Mouse (Mus musculus) embryonic facial prominence, embryonic 10.5 days (tissue): ENCODE measurements around the gene Actn1. TPM values are rescaled to one million over a fixed set of nuclear protein-coding genes. Genes with fewer than 3 reads are reported as not detected.

Experiments
- DNase-seq: peaks from one replicate; pipeline ENCODE4 v3.0.0-alpha.2; 2017; ENCODE audit warnings: low spot score
- H3K27ac ChIP-seq: fragments of 300-500 bp; sonication (generic); replicated peaks from 2 replicates; pipeline ENCODE4 v1.5.1; 2016; ENCODE audit warnings: mild to moderate bottlenecking
- H3K27me3 ChIP-seq: fragments of 300-500 bp; sonication (generic); replicated peaks from 2 replicates; pipeline ENCODE4 v1.6.1; 2016; ENCODE audit warnings: low read depth, mild to moderate bottlenecking; ENCODE audit not compliant: poor library complexity, severe bottlenecking
- H3K36me3 ChIP-seq: fragments of 300-500 bp; sonication (generic); replicated peaks from 2 replicates; pipeline ENCODE4 v1.6.1; 2016; ENCODE audit warnings: mild to moderate bottlenecking, moderate library complexity
- H3K4me1 ChIP-seq: fragments of 300-500 bp; sonication (generic); 2 replicates; pipeline ENCODE4 v1.6.1; 2016
- H3K4me3 ChIP-seq: fragments of 300-500 bp; sonication (generic); 2 replicates; pipeline ENCODE4 v1.5.1; 2016; ENCODE audit warnings: mild to moderate bottlenecking, moderate library complexity
- H3K9me3 ChIP-seq: fragments of 300-500 bp; sonication (generic); 2 replicates; pipeline ENCODE4 v1.6.1; 2016; ENCODE audit warnings: mild to moderate bottlenecking
- WGBS: fragments of 180-500 bp; shearing (Covaris S2); methylation state at CpG from one replicate; pipeline ENCODE4 v1.1.7; 2016; 5-methylcytosine and 5-hydroxymethylcytosine counted together
- polyA plus RNA-seq: library from polyadenylated mRNA; unstranded; fragments of >200 nt; fragmentation: Nextera tagmentation; extraction: Ambion mirVana; gene quantifications from 2 replicates; pipeline ENCODE4 v1.2.1, GENCODE M21; 2016

The Actn1 gene
- polyA plus RNA-seq, 1 experiment from 2014 or later, result 39.3 TPM

- no peak for DNase-seq
- Histone ChIP-seq H3K4me1 (no peaks in the 10 kb centered on the region), H3K4me3 (no peak overlapping the region), H3K9me3 (no peaks in the 10 kb centered on the region), H3K27ac (no peak overlapping the region), H3K36me3 (no peaks in the 10 kb centered on the region), H3K27me3 (no peaks in the 10 kb centered on the region)
- 15% methylated on average over 5 of the region's 5 CpGs for WGBS
Observed at GRCm38 (mm10) chr12:80157675-80158074, 102.5 kb downstream of the Actn1 start.

DNA sequence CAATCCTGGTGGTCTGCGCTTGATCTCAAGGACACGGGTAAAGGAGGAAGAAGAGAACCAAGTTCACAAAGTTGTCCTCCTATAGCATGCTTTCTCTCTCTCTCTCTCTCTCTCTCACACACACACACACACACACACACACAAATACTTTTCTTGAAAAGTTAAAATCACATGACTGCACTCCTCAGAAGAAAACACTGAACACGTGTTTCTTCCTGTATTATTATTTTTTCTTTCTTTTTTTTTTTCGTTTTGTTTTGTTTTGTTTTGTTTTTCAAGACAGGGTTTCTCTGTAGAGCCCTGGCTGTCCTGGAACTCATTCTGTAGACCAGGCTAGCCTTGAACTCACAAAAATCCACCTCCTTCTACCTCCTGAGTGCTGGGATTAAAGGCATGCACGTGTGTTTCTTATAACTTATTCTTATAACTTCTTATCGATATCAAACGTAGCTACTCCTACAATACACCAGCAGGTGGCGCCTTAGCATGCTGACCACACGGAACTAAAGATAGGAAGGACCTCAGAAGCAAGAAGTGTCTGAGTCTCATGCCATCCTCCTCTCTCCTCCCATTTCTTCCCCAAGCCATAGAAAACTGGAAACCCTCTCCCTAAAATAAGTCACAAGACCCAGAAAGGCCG, 106.4 kb downstream of the Actn1 start:
- Histone ChIP-seq H3K27ac (no peak overlapping the region), H3K36me3 (no peaks in the 10 kb centered on the region), H3K4me3 (no peak overlapping the region), H3K4me1 (peaks cover 7% of the 10 kb centered on the region), H3K27me3 (no peaks in the 10 kb centered on the region), H3K9me3 (no peaks in the 10 kb centered on the region)
- peak; percentile 65 for DNase-seq
- WGBS, result 42% methylated on average over 10 of the region's 10 CpGs

DNA sequence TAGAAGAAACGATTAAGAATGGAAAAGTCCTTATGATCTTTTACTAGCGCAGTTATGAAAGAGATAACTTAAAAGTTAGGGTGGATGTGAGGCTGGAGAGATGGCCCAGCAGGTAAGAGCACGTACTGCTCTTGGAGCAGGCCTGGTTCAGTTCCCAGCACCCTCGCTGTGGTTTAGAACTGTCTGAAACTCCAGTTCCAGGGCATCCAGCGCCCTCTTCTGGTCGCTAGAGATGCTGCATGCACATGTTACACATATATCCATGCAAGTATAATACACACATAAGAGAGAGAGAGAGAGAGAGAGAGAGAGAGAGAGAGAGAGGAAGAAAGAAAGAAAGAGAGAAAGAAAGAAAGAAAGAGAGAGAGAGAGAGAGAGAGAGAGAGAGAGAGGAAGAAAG, 107.1 kb downstream of the Actn1 start:
- 85% methylated on average over 6 of the region's 6 CpGs for WGBS
- Histone ChIP-seq H3K27ac (no peak overlapping the region), H3K9me3 (no peaks in the 10 kb centered on the region), H3K4me1 (peaks cover 7% of the 10 kb centered on the region), H3K27me3 (no peaks in the 10 kb centered on the region), H3K4me3 (no peak overlapping the region), H3K36me3 (no peaks in the 10 kb centered on the region)
- DNase-seq, result no peak

- 90% methylated on average over 6 of the region's 6 CpGs for WGBS
- Histone ChIP-seq H3K4me1 (peaks cover 18% of the 10 kb centered on the region), H3K27me3 (no peaks in the 10 kb centered on the region), H3K9me3 (no peaks in the 10 kb centered on the region), H3K4me3 (no peak overlapping the region), H3K36me3 (no peaks in the 10 kb centered on the region), H3K27ac (no peak overlapping the region)
- DNase-seq, result no peak
Observed at GRCm38 (mm10) chr12:80151821-80152220, 108.3 kb downstream of the Actn1 start.

- 22% methylated on average over 8 of the region's 8 CpGs for WGBS
- Histone ChIP-seq H3K4me1 (peaks cover 28% of the 10 kb centered on the region), H3K27ac (no peak overlapping the region), H3K27me3 (no peaks in the 10 kb centered on the region), H3K9me3 (no peaks in the 10 kb centered on the region), H3K36me3 (no peaks in the 10 kb centered on the region), H3K4me3 (peak overlapping the region; percentile 25; the same call in 1 of the 2 replicates)
- DNase-seq, result peak; percentile 70
Observed at GRCm38 (mm10) chr12:80150624-80151023, 109.5 kb downstream of the Actn1 start.

- WGBS, result 86% methylated on average over 11 of the region's 11 CpGs
- Histone ChIP-seq H3K27ac (peak overlapping the region; percentile 67), H3K4me3 (no peak overlapping the region), H3K9me3 (no peaks in the 10 kb centered on the region), H3K36me3 (no peaks in the 10 kb centered on the region), H3K27me3 (no peaks in the 10 kb centered on the region), H3K4me1 (peaks cover 29% of the 10 kb centered on the region)
- DNase-seq, result no peak
Observed at GRCm38 (mm10) chr12:80147563-80148214, 112.5 kb downstream of the Actn1 start.

- peaks cover 30% of the 10 kb centered on the region for H3K4me1 ChIP-seq
- WGBS, result 49% methylated on average over 21 of the region's 21 CpGs
- peak; percentile 86 for DNase-seq
- H3K4me3 ChIP-seq, result no peak overlapping the region
- H3K9me3 ChIP-seq, result no peaks in the 10 kb centered on the region
- no peaks in the 10 kb centered on the region for H3K36me3 ChIP-seq
- H3K27me3 ChIP-seq, result no peaks in the 10 kb centered on the region
- peak overlapping the region; percentile 67 for H3K27ac ChIP-seq
Observed at GRCm38 (mm10) chr12:80146227-80147223, 113.6 kb downstream of the Actn1 start.

- peaks cover 32% of the 10 kb centered on the region for H3K4me1 ChIP-seq
- no peak for DNase-seq
- no peak overlapping the region for H3K4me3 ChIP-seq
- no peaks in the 10 kb centered on the region for H3K36me3 ChIP-seq
- no peaks in the 10 kb centered on the region for H3K9me3 ChIP-seq
- H3K27me3 ChIP-seq, result 0 out of 2 replicates have a peak, but pooled peaks cover under 1% of the 10 kb centered on the region
- 79% methylated on average over 8 of the region's 8 CpGs for WGBS
- H3K27ac ChIP-seq, result no peak overlapping the region
Observed at GRCm38 (mm10) chr12:80145365-80145764, 114.8 kb downstream of the Actn1 start.

- H3K27me3 ChIP-seq, result 0 out of 2 replicates have a peak, but pooled peaks cover 5% of the 10 kb centered on the region
- DNase-seq, result no peak
- WGBS, result 82% methylated on average over 3 of the region's 3 CpGs
Observed at GRCm38 (mm10) chr12:80144846-80145245, 115.3 kb downstream of the Actn1 start.

GRCm38 (mm10) chr12:80141470-80141869, 118.7 kb downstream of the Actn1 start:
- Histone ChIP-seq H3K27ac (0 out of 2 replicates have a peak overlapping the region, but pooled peaks have one; percentile 41), H3K27me3 (0 out of 2 replicates have a peak, but pooled peaks cover 5% of the 10 kb centered on the region)
- 26% methylated on average over 7 of the region's 7 CpGs for WGBS

More at GRCm38 (mm10) chr12:80144846-80145245, 115.3 kb downstream of the Actn1 start:
- H3K9me3 ChIP-seq, result no peaks in the 10 kb centered on the region
- peaks cover 32% of the 10 kb centered on the region for H3K4me1 ChIP-seq
- no peaks in the 10 kb centered on the region for H3K36me3 ChIP-seq
- H3K27ac ChIP-seq, result no peak overlapping the region
- no peak overlapping the region for H3K4me3 ChIP-seq

GRCm38 (mm10) chr12:80141011-80141410, 119.2 kb downstream of the Actn1 start:
- H3K36me3 ChIP-seq, result no peaks in the 10 kb centered on the region
- H3K27ac ChIP-seq, result 0 out of 2 replicates have a peak overlapping the region, but pooled peaks have one; percentile 41
- H3K9me3 ChIP-seq, result no peaks in the 10 kb centered on the region
- 85% methylated on average over 8 of the region's 8 CpGs for WGBS
- H3K27me3 ChIP-seq, result 0 out of 2 replicates have a peak, but pooled peaks cover 5% of the 10 kb centered on the region
- H3K4me3 ChIP-seq, result no peak overlapping the region
- DNase-seq, result no peak
- H3K4me1 ChIP-seq, result peaks cover 20% of the 10 kb centered on the region

More at GRCm38 (mm10) chr12:80141470-80141869, 118.7 kb downstream of the Actn1 start:
- Histone ChIP-seq H3K4me1 (peaks cover 23% of the 10 kb centered on the region), H3K9me3 (no peaks in the 10 kb centered on the region), H3K36me3 (no peaks in the 10 kb centered on the region), H3K4me3 (no peak overlapping the region)
- DNase-seq, result peak; percentile 82

DNA sequence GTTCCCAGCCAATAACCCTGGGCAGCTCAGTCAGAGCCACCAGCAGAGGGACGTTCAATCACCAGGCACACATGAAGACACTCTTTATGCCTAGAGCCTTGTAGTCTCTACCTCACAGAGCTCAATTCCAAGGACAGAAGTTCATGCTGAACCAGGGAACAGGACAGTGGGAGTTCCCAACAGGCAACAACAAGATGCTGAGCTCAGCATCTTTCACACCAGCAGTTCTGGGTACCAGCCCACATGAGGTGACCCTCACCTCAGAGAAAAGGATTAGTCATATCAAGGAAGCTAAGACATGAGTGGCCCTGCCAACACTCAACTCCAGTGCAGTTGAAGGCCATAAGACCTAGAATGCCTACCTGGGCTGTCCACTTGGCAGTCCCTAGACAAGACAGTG, 122.4 kb downstream of the Actn1 start:
- H3K4me3 ChIP-seq, result no peak overlapping the region
- no peaks in the 10 kb centered on the region for H3K36me3 ChIP-seq
- H3K27ac ChIP-seq, result no peak overlapping the region
- DNase-seq, result no peak
- H3K27me3 ChIP-seq, result 0 out of 2 replicates have a peak, but pooled peaks cover 5% of the 10 kb centered on the region
- no peaks in the 10 kb centered on the region for H3K9me3 ChIP-seq
- H3K4me1 ChIP-seq, result peaks cover 19% of the 10 kb centered on the region
- WGBS, result 83% methylated on average over 1 of the region's 1 CpGs
